Mouse (Mus musculus): ENCODE data around the gene Trem2. TPM values are rescaled to one million over a fixed set of nuclear protein-coding genes. Genes with fewer than 3 reads are reported as not detected.

Gene Trem2
- polyA plus RNA-seq, 1 experiment: not detected

GRCm38 (mm10) chr17:48360462-48360861, 14.3 kb downstream of the Trem2 start:
- Histone ChIP-seq H3K27ac (ENCODE audit: insufficient read depth, low read depth, low read length) (no peak overlapping the region), H3K4me3 (ENCODE audit: insufficient read depth, low read depth, low read length) (no peak overlapping the region), H3K4me1 (ENCODE audit: control insufficient read depth, insufficient read depth, low read length) (no peaks in the 10 kb centered on the region)
- WGBS: 75% methylated on average over 4 of the region's 4 CpGs
- TF ChIP-seq POLR2A (IDR thresholded peaks at IDR 0.05; ENCODE audit: insufficient read depth, low read depth, low read length): no peak
- no peak for TF ChIP-seq CTCF (IDR thresholded peaks at IDR 0.05; ENCODE audit: insufficient read depth, low read depth, low read length)

- WGBS: 70% methylated on average over 3 of the region's 3 CpGs
- TF ChIP-seq POLR2A (IDR thresholded peaks at IDR 0.05; ENCODE audit: insufficient read depth, low read depth, low read length) (no peak), CTCF (IDR thresholded peaks at IDR 0.05; ENCODE audit: insufficient read depth, low read depth, low read length) (no peak)
- Histone ChIP-seq H3K27ac (ENCODE audit: insufficient read depth, low read depth, low read length) (no peak overlapping the region), H3K4me3 (ENCODE audit: insufficient read depth, low read depth, low read length) (no peak overlapping the region), H3K4me1 (ENCODE audit: control insufficient read depth, insufficient read depth, low read length) (no peaks in the 10 kb centered on the region)
These were observed 16.1 kb downstream of the Trem2 start for GRCm38 (mm10) chr17:48362346-48362745.

- TF ChIP-seq POLR2A (IDR thresholded peaks at IDR 0.05; ENCODE audit: insufficient read depth, low read depth, low read length) (no peak), CTCF (IDR thresholded peaks at IDR 0.05; ENCODE audit: insufficient read depth, low read depth, low read length) (no peak)
- Histone ChIP-seq H3K27ac (ENCODE audit: insufficient read depth, low read depth, low read length) (no peak overlapping the region), H3K4me1 (ENCODE audit: control insufficient read depth, insufficient read depth, low read length) (no peaks in the 10 kb centered on the region), H3K4me3 (ENCODE audit: insufficient read depth, low read depth, low read length) (no peak overlapping the region)
- 71% methylated on average over 8 of the region's 8 CpGs for WGBS
These were observed 16.8 kb downstream of the Trem2 start for GRCm38 (mm10) chr17:48362966-48363365.

GRCm38 (mm10) chr17:48363421-48363965, 17.3 kb downstream of the Trem2 start:
- 68% methylated on average over 6 of the region's 6 CpGs for WGBS
- TF ChIP-seq CTCF (IDR thresholded peaks at IDR 0.05; ENCODE audit: insufficient read depth, low read depth, low read length) (no peak), POLR2A (IDR thresholded peaks at IDR 0.05; ENCODE audit: insufficient read depth, low read depth, low read length) (no peak)
- no peak overlapping the region for H3K4me3 ChIP-seq (ENCODE audit: insufficient read depth, low read depth, low read length)
- no peaks in the 10 kb centered on the region for H3K4me1 ChIP-seq (ENCODE audit: control insufficient read depth, insufficient read depth, low read length)
- H3K27ac ChIP-seq (ENCODE audit: insufficient read depth, low read depth, low read length): no peak overlapping the region

GRCm38 (mm10) chr17:48365511-48366155, 19.4 kb downstream of the Trem2 start:
- no peak overlapping the region for H3K27ac ChIP-seq (ENCODE audit: insufficient read depth, low read depth, low read length)
- 83% methylated on average over 9 of the region's 9 CpGs for WGBS
- TF ChIP-seq POLR2A (IDR thresholded peaks at IDR 0.05; ENCODE audit: insufficient read depth, low read depth, low read length) (no peak), CTCF (IDR thresholded peaks at IDR 0.05; ENCODE audit: insufficient read depth, low read depth, low read length) (no peak)
- no peaks in the 10 kb centered on the region for H3K4me1 ChIP-seq (ENCODE audit: control insufficient read depth, insufficient read depth, low read length)
- no peak overlapping the region for H3K4me3 ChIP-seq (ENCODE audit: insufficient read depth, low read depth, low read length)

- 89% methylated on average over 5 of the region's 5 CpGs for WGBS
These were observed 20.6 kb downstream of the Trem2 start for GRCm38 (mm10) chr17:48366806-48367205.

GRCm38 (mm10) chr17:48371621-48372020, 25.4 kb downstream of the Trem2 start:
- no peak overlapping the region for H3K27ac ChIP-seq (ENCODE audit: insufficient read depth, low read depth, low read length)
- TF ChIP-seq CTCF (IDR thresholded peaks at IDR 0.05; ENCODE audit: insufficient read depth, low read depth, low read length) (no peak), POLR2A (IDR thresholded peaks at IDR 0.05; ENCODE audit: insufficient read depth, low read depth, low read length) (no peak)
- H3K4me3 ChIP-seq (ENCODE audit: insufficient read depth, low read depth, low read length): no peak overlapping the region
- 0 out of 2 replicates have a peak, but pooled peaks cover 2% of the 10 kb centered on the region for H3K4me1 ChIP-seq (ENCODE audit: control insufficient read depth, insufficient read depth, low read length)

More at GRCm38 (mm10) chr17:48366806-48367205, 20.6 kb downstream of the Trem2 start:
- TF ChIP-seq POLR2A (IDR thresholded peaks at IDR 0.05; ENCODE audit: insufficient read depth, low read depth, low read length): no peak
- TF ChIP-seq CTCF (IDR thresholded peaks at IDR 0.05; ENCODE audit: insufficient read depth, low read depth, low read length): no peak
- H3K4me1 ChIP-seq (ENCODE audit: control insufficient read depth, insufficient read depth, low read length): no peaks in the 10 kb centered on the region
- H3K4me3 ChIP-seq (ENCODE audit: insufficient read depth, low read depth, low read length): no peak overlapping the region
- no peak overlapping the region for H3K27ac ChIP-seq (ENCODE audit: insufficient read depth, low read depth, low read length)

- Histone ChIP-seq H3K4me3 (ENCODE audit: insufficient read depth, low read depth, low read length) (no peak overlapping the region), H3K27ac (ENCODE audit: insufficient read depth, low read depth, low read length) (no peak overlapping the region), H3K4me1 (ENCODE audit: control insufficient read depth, insufficient read depth, low read length) (0 out of 2 replicates have a peak, but pooled peaks cover 2% of the 10 kb centered on the region)
- WGBS: 49% methylated on average over 8 of the region's 8 CpGs
- TF ChIP-seq CTCF (IDR thresholded peaks at IDR 0.05; ENCODE audit: insufficient read depth, low read depth, low read length): no peak
- no peak for TF ChIP-seq POLR2A (IDR thresholded peaks at IDR 0.05; ENCODE audit: insufficient read depth, low read depth, low read length)
These were observed 26.8 kb downstream of the Trem2 start for GRCm38 (mm10) chr17:48372987-48373386.

- Histone ChIP-seq H3K27ac (ENCODE audit: insufficient read depth, low read depth, low read length) (no peak overlapping the region), H3K4me3 (ENCODE audit: insufficient read depth, low read depth, low read length) (no peak overlapping the region), H3K4me1 (ENCODE audit: control insufficient read depth, insufficient read depth, low read length) (0 out of 2 replicates have a peak, but pooled peaks cover 2% of the 10 kb centered on the region)
- WGBS: 73% methylated on average over 1 of the region's 1 CpGs
- TF ChIP-seq CTCF (IDR thresholded peaks at IDR 0.05; ENCODE audit: insufficient read depth, low read depth, low read length) (no peak), POLR2A (IDR thresholded peaks at IDR 0.05; ENCODE audit: insufficient read depth, low read depth, low read length) (no peak)
These were observed 29.9 kb downstream of the Trem2 start for GRCm38 (mm10) chr17:48376102-48376501.

All from olfactory bulb, adult 2 months (tissue).